Mouse (Mus musculus) limb, embryonic 14.5 days (tissue): Measurements from ENCODE around the gene St6galnac6. TPM values are rescaled to one million over a fixed set of nuclear protein-coding genes. Genes with fewer than 3 reads are reported as not detected.

ENCODE experiments used
- ATAC-seq: fragments of 200-750 bp; cut with Nextera tagmentation; 2 replicates; pipeline ENCODE4 v1.8.0; 2017; ENCODE audit warnings: low read depth, moderate number of reproducible peaks, moderate TSS enrichment; ENCODE audit not compliant: low FRiP score
- DNase-seq: peaks from one replicate; pipeline ENCODE4 v3.0.0-alpha.2; 2015; ENCODE audit warnings: low spot score
- H3K27ac ChIP-seq: fragments of 300-500 bp; sonication (generic); replicated peaks from 2 replicates; pipeline ENCODE4 v1.5.1; 2014; ENCODE audit warnings: low read depth, mild to moderate bottlenecking, low read length, moderate library complexity, mixed read lengths
- H3K27me3 ChIP-seq: fragments of 300-500 bp; sonication (generic); 2 replicates; pipeline ENCODE4 v1.6.1; 2014; ENCODE audit warnings: low read length, mixed read lengths; ENCODE audit not compliant: control insufficient read depth, insufficient read depth
- H3K36me3 ChIP-seq: fragments of 300-500 bp; sonication (generic); 2 replicates; pipeline ENCODE4 v1.6.1; 2014; ENCODE audit warnings: mild to moderate bottlenecking, low read length, moderate library complexity, mixed read lengths; ENCODE audit not compliant: control insufficient read depth, insufficient read depth
- H3K4me1 ChIP-seq: fragments of 300-500 bp; sonication (generic); 2 replicates; pipeline ENCODE4 v1.6.1; 2014; ENCODE audit warnings: antibody characterized with exemption, low read length, mixed read lengths; ENCODE audit not compliant: control insufficient read depth, insufficient read depth
- H3K4me2 ChIP-seq: fragments of 300-500 bp; sonication (generic); replicated peaks from 2 replicates; pipeline ENCODE4 v1.6.1; 2014; ENCODE audit warnings: low read depth, mild to moderate bottlenecking, low read length, moderate library complexity; ENCODE audit not compliant: severe bottlenecking
- H3K4me3 ChIP-seq: fragments of 300-500 bp; sonication (generic); replicated peaks from 2 replicates; pipeline ENCODE4 v1.5.1; 2014; ENCODE audit warnings: low read length
- H3K9ac ChIP-seq: fragments of 300-500 bp; sonication (generic); 2 replicates; pipeline ENCODE4 v1.6.1; 2014; ENCODE audit warnings: mild to moderate bottlenecking, low read depth, low read length, moderate library complexity; ENCODE audit not compliant: severe bottlenecking
- H3K9me3 ChIP-seq: fragments of 300-500 bp; sonication (generic); 2 replicates; pipeline ENCODE4 v1.6.1; 2016; ENCODE audit warnings: low read length; ENCODE audit not compliant: control insufficient read depth
- POLR2A ChIP-seq: fragments of 200-500 bp; IDR thresholded peaks from 2 replicates; pipeline ENCODE4 v1.8.0; 2012; ENCODE audit warnings: inconsistent platforms, mild to moderate bottlenecking, moderate library complexity, borderline replicate concordance; ENCODE audit not compliant: insufficient read depth, insufficient read length; ENCODE audit errors: extremely low read depth
- WGBS: fragments of 180-500 bp; shearing (Covaris S2); extraction: QIAGEN DNeasy Blood & Tissue Kit; methylation state at CpG from one replicate; pipeline ENCODE4 v1.1.7; 2014; 5-methylcytosine and 5-hydroxymethylcytosine counted together
- polyA plus RNA-seq, 2 experiments: library from polyadenylated mRNA; depleted of rRNA in 1 of 2; stranded (reverse) in 1 of 2; unstranded in 1 of 2; fragments of >200 nt; fragmentation: Nextera tagmentation in 1 of 2; extraction: Ambion mirVana in 1 of 2; gene quantifications; 2 replicates each; pipeline versions ENCODE4 v1.2.1 to v1.2.3; 2012 to 2014

St6galnac6 gene
- polyA plus RNA-seq, 2 experiments, result 10.7 to 39.2 TPM

DNA sequence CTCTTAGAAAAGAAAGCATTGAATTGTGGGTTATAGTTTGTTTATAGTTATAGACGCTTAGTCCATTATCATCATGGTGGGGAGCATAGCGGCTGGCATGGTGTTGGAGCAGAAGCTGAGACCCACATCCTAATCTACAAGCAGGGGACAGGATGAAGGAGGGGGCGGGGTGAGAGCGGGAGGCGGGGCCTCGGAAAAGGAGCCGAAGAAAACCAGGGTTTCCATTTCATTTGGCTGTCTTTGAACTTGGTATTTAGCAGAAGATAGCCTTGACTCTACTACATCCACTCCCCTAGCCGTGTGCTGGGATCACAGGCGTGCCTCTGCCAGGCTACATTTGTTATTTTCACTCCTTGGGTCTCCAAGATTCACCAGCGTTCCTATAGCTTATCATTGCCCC, 5.1 kb downstream of the St6galnac6 start:
- no peaks in the 10 kb centered on the region for H3K9me3 ChIP-seq
- no peak for DNase-seq
- no peak overlapping the region for H3K4me3 ChIP-seq
- no peaks in the 10 kb centered on the region for H3K27me3 ChIP-seq
- no peak for TF ChIP-seq POLR2A
- H3K27ac ChIP-seq, result no peak overlapping the region
- H3K9ac ChIP-seq, result no peak overlapping the region
- ATAC-seq, result no peak
- peaks cover 30% of the 10 kb centered on the region for H3K4me1 ChIP-seq
- no peaks in the 10 kb centered on the region for H3K36me3 ChIP-seq
- 47% methylated on average over 10 of the region's 10 CpGs for WGBS
- H3K4me2 ChIP-seq, result no peak overlapping the region

DNA sequence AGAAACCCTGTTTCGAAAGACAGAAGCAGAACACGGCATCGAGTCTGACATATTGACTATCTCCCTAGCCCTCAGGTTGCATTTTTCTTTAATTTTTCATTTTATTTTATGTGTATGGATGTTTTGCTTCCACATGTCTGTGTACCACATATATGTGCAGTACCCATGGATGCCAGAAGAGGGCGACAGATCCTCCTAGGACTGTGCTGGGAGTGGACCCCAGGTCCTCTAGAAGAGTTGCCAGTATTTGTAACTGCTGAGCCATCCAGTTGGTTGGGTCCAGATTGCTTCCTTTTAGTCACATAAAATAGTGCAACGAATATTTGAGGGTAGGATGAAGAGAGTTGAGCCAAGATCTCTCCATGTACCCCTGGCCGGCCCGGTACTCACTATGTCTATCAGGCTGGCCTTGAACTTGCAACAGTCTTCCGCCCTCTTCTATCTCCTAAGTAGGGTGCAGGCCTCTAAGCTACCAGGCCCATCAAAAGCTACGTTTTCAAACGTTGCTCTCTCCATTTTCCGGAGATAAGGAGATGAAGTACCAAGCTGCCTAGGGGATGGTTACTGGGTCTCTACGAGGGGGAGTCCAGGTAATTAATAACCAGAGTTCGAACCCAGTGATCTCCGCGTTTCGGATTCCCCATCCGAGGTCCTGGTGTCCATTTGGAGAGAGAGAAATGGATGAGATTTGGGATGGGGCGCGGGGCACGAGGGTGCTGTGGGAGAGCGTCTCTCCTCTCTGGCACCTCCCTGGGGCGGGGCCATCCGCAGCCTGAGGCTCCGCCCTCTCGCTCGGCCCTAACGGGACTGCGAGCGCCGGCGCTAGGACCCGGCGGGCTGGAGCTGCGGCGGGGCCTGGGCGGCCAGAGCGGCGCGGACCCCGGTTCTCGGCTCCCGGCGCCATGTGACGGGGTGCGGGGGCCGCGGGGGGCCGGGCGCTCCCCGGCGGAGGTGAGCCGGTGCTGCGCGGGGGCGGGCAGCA, 6.9 kb downstream of the St6galnac6 start:
- H3K36me3 ChIP-seq, result no peaks in the 10 kb centered on the region
- H3K9me3 ChIP-seq, result no peaks in the 10 kb centered on the region
- peak overlapping the region; percentile 85 for H3K9ac ChIP-seq
- TF ChIP-seq POLR2A, result no peak
- H3K27ac ChIP-seq, result peak overlapping the region; percentile 35; the same call in 1 of the 2 replicates
- 22% methylated on average over 28 of the region's 55 CpGs for WGBS
- peak overlapping the region; percentile 79 for H3K4me2 ChIP-seq
- H3K27me3 ChIP-seq, result no peaks in the 10 kb centered on the region
- peak; percentile 79 for DNase-seq
- H3K4me3 ChIP-seq, result peak overlapping the region; percentile 82
- ATAC-seq, result peak; percentile 87
- H3K4me1 ChIP-seq, result peaks cover 26% of the 10 kb centered on the region

DNA sequence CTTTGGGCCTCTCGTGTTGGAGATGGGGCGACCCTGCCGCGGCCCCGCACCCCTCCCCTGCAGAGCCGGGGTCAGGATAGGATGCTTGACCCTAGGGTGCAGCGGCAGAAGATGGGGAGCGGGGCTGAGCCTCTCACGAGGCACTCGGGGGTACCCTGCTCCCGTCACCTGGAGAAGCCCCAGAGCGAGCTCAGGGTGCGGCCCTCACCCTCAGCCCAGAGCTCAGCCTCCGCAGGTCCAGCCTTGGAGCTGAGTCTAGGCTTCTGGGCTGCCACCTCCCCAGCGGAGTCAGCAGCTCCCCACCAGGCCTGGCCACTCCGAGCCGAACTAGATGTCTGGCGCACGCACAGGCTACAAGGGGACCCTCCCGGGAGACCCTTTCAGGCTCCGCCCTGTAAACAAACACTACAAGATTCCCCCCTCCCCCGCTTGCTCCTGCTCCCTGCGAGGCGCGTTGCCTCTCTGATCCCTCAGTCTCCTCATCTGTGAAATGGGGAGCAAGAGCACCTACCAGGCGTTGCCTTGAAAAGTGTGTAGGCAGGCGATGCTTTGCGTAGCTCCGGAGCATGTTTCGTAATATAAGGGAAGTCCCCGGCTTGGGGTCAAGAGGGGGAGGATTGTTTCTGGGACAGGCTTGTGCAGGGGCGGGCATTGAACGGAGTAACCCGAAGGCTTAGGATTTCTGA, 7.9 kb downstream of the St6galnac6 start:
- ATAC-seq (peak; percentile 47; the same call in 1 of the 2 replicates), DNase-seq (peak; percentile 76)
- peak overlapping the region; percentile 85 for H3K9ac ChIP-seq
- no peaks in the 10 kb centered on the region for H3K27me3 ChIP-seq
- TF ChIP-seq POLR2A, result no peak
- peak overlapping the region; percentile 79 for H3K4me2 ChIP-seq
- peak overlapping the region; percentile 82 for H3K4me3 ChIP-seq
- no peaks in the 10 kb centered on the region for H3K9me3 ChIP-seq
- H3K27ac ChIP-seq, result peak overlapping the region; percentile 35; the same call in 1 of the 2 replicates
- H3K4me1 ChIP-seq, result peaks cover 22% of the 10 kb centered on the region
- 0 out of 2 replicates have a peak, but pooled peaks cover 3% of the 10 kb centered on the region for H3K36me3 ChIP-seq
- 10% methylated on average over 26 of the region's 34 CpGs for WGBS

DNA sequence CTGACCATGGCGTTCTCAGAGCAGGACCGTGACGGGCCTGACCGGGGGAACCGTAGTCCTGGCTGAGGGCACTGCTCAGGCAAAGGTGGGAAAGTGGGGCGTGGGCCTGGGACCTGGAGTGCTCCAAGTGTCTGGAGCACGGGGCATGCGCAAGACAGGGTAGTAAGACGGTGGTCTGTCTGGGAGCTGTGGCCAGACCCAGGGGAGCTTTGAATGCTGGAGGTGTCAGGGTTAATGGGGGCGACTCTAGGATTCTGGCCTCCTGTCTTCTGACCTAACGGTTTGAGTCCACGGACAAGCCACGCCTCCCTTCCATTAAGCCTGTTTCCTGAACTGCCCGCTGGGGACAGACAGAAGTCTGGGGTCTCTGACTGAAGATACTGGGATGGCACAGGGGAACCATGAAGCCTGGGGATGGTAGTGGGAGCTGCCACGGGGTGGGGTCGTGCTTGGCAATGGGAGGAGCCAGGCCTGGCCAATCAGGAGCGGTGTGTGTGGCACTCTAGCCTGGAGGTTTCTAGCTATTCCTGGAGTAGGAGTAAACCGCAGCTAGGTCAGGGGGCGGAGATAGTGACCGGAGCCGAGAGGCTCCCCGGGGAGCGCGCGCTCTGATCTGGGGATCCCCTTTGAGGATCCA, 8.8 kb downstream of the St6galnac6 start:
- Histone ChIP-seq H3K4me1 (peaks cover 22% of the 10 kb centered on the region), H3K36me3 (peaks cover 8% of the 10 kb centered on the region), H3K9ac (0 out of 2 replicates have a peak overlapping the region, but pooled peaks have one; percentile 85), H3K4me3 (peak overlapping the region; percentile 82), H3K27ac (peak overlapping the region; percentile 53; the same call in 1 of the 2 replicates), H3K4me2 (peak overlapping the region; percentile 79), H3K27me3 (no peaks in the 10 kb centered on the region), H3K9me3 (no peaks in the 10 kb centered on the region)
- no peak for TF ChIP-seq POLR2A
- DNase-seq (peak; percentile 69), ATAC-seq (peak; percentile 39)
- 5% methylated on average over 25 of the region's 25 CpGs for WGBS
